Mouse (Mus musculus) embryo, embryonic 9.5 days (tissue): ENCODE results near the gene Vmn2r51.
"Not testable (repeated sequence)": the region's sequence is repeated elsewhere in the genome, so short reads cannot be mapped to it uniquely, and the experiment has no call there.

Experiments
- DNase-seq: peaks from one replicate; pipeline ENCODE4 v3.0.0-alpha.2; 2017; ENCODE audit errors: extremely low spot score

Vmn2r51 gene

DNA sequence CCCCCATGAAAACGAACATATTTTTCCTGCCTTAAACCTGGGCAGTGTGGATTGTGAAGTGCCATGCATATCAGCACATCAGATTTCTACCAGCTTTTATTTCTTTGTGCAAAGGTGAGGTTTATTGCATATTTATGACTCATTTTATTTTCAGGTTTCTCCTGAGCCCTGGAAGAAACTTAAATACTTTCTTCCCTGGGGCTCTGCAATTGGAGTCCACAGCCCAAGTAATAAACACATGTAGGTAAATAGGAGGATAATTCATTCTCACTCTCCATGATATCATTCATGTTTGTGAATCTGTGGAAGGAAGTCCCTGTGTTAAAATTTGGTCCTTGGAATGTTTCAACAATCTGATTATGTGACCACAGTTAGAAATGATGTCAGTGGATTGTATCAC, at the start of gene Vmn2r51:
Gene Vmn2r51, minus strand, starts transcription at position 101 of the 400 bp plus-strand sequence.
- not testable (repeated sequence) for DNase-seq

DNA sequence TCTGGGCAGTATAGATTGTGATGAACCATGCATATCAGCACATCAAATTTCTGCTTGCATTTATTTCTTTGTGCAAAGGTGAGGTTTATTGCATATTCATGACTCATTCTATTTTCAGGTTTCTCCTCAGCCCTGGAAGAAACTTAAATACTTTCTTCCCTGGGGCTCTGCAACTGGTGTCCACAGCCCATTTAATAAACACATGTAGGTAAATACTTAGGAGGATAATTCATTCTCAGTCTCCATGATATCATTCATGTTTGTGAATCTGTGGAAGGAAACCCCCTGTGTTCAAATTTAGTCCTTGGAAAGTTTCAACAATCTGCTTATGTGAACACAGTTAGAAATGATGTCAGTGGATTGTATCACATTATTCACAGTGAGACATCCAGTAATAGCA, 52.3 kb downstream of the Vmn2r51 start, which contains the start of gene Vmn2r50:
Gene Vmn2r50, minus strand, starts transcription at position 101 of the 400 bp plus-strand sequence.
- not testable (repeated sequence) for DNase-seq
